Mouse (Mus musculus): ENCODE data around the gene Osbpl9.

GRCm38 (mm10) chr4:109128971-109129370, 73.1 kb downstream of the Osbpl9 start:
- no peak for TF ChIP-seq CTCF (IDR thresholded peaks at IDR 0.05)
- no peak for TF ChIP-seq POLR2A (IDR thresholded peaks at IDR 0.05; ENCODE audit: insufficient read depth, low read depth, low read length)
